ENCODE assay signal across 17 mouse cellular contexts in genomic region chr10:31603855-31604254, GRCm38 (mm10). TPM values are rescaled to one million over a fixed set of nuclear protein-coding genes. Genes with fewer than 3 reads are reported as not detected.
A peak's percentile ranks its signal among the peaks of the same experiment; 100 is the strongest.
DNase-seq lines count a peak whose midpoint lies in the region; TF ChIP-seq lines count a peak whose summit lies in the region.
"Had no signal": no experiment of that assay in that cellular context is flagged by ENCODE, and none has a peak within 500 bp of the region (broad histone marks: within the 10 kb centered on the region; RNA-seq: fewer than 3 reads in every experiment).

No protein-coding gene starts in this region.

- no peak for TF ChIP-seq POLR2A in myocyte (IDR thresholded peaks at IDR 0.05; ENCODE audit: insufficient read length, low read depth)

- H3K4me3 ChIP-seq in myocyte: no peak overlapping the region

- H3K36me3 ChIP-seq in myocyte (ENCODE audit: control insufficient read depth, insufficient read depth): no peaks in the 10 kb centered on the region
- H3K36me3 ChIP-seq: G1E had no signal

- no peak for DNase-seq in right cerebral cortex, adult 2 months (ENCODE audit: low spot score in 2 of 2)
- DNase-seq: adrenal gland, adult 2 months; adrenal gland, adult 8-10 months; adrenal gland, postnatal 10 days; adrenal gland, postnatal 14 days; adrenal gland, postnatal 25 days; adrenal gland, postnatal 36 days; B cell, adult 2 months; cerebellum, adult 11 months; cerebellum, adult 11-12 months; cerebellum, adult 18-20 months; cerebellum, adult 2 months had no signal

- peaks cover 98% of the 10 kb centered on the region for H3K79me2 ChIP-seq in myocyte (ENCODE audit: control insufficient read depth, insufficient read depth)

- H3K4me2 ChIP-seq in myocyte (ENCODE audit: low read depth): peak overlapping the region; percentile 87

- H3ac ChIP-seq in myocyte (ENCODE audit: control insufficient read depth, insufficient read length): no peak overlapping the region

- no peaks in the 10 kb centered on the region for H3K27me3 ChIP-seq in myocyte (ENCODE audit: control insufficient read depth, insufficient read depth, insufficient read length)
- H3K27me3 ChIP-seq: CH12.LX, Patski had no signal

TF ChIP-seq in myocyte, 11 proteins besides CTCF, POLR2A, EP300 and RAD21:
- peak; percentile 90 for TF ChIP-seq TCF12 (IDR thresholded peaks at IDR 0.05; ENCODE audit: insufficient read depth, poor library complexity, severe bottlenecking)
- peak in 2 of 3 experiments; percentile 85 to 90 for TF ChIP-seq MYOD1 (IDR thresholded peaks at IDR 0.05; ENCODE audit: control insufficient read depth in 1 of 3, insufficient read length in 2 of 3, low read depth in 2 of 3)
- no peak for TF ChIP-seq E2F4 (IDR thresholded peaks at IDR 0.05; ENCODE audit: insufficient read depth)
- no peak for TF ChIP-seq USF1 (IDR thresholded peaks at IDR 0.05; ENCODE audit: low read depth)
- peak; percentile 17 for TF ChIP-seq TCF3 (IDR thresholded peaks at IDR 0.05; ENCODE audit: insufficient read length, low read depth)
- no peak for TF ChIP-seq MAX (IDR thresholded peaks at IDR 0.05; ENCODE audit: low read depth)
- TF ChIP-seq MYOG (IDR thresholded peaks at IDR 0.05; ENCODE audit: control insufficient read depth in 1 of 3, insufficient read depth in 1 of 3, insufficient read length in 2 of 3, low read depth in 2 of 3): peak in 2 of 3 experiments; percentile 55 to 82
- TF ChIP-seq SRF (IDR thresholded peaks at IDR 0.05; ENCODE audit: control insufficient read depth, insufficient read length, low read depth): no peak
TF ChIP-seq in myocyte: peak in this region for 4.

RNA-seq across cellular contexts. Expression of gene Rnf217, which starts 5.1 kb away (rescaled TPM):
- 5.8 TPM for polyA plus RNA-seq in myocyte (2012; fragmentation: generic; extraction: Trizol)
- polyA plus RNA-seq: activated CD4-positive, CD25-positive, alpha-beta regulatory T cell, adult 4 months; G1E had no signal
